Mouse (Mus musculus) adrenal gland, postnatal 25 days (tissue): ENCODE data around the gene A630023A22Rik. TPM values are rescaled to one million over a fixed set of nuclear protein-coding genes. Genes with fewer than 3 reads are reported as not detected.

Source experiments
- total RNA-seq: library from RNA; stranded (reverse); gene quantifications from 2 replicates; pipeline ENCODE4 v1.2.3, GENCODE M21; 2021

The A630023A22Rik gene
- total RNA-seq, 1 experiment from 2014 or later: not detected

Other genes starting within 250 kb of the A630023A22Rik start
- 10.4 and 10.8 TPM in 2 replicates for gene Gdf10, start 179.2 kb downstream of the A630023A22Rik start, total RNA-seq
- gene Gdf2, start 161.7 kb downstream of the A630023A22Rik start, total RNA-seq: not detected in 2 replicates
- gene Rbp3, start 148.8 kb downstream of the A630023A22Rik start, total RNA-seq: not detected in 2 replicates
- 0.12 TPM in 1 of 2 replicates, not detected in the other for gene Zfp488, start 124.0 kb downstream of the A630023A22Rik start, total RNA-seq
- gene Gm30083, start 87.6 kb downstream of the A630023A22Rik start, total RNA-seq: not detected in 2 replicates
- not detected in 2 replicates for gene Gm5460, start 86.0 kb downstream of the A630023A22Rik start, total RNA-seq
- gene Antxrl, start 50.0 kb downstream of the A630023A22Rik start, total RNA-seq: not detected in 2 replicates
- gene Anxa8, start 16.8 kb downstream of the A630023A22Rik start, total RNA-seq: 1.3 and 2.1 TPM in 2 replicates
- gene Npy4r, start 49.7 kb upstream of the A630023A22Rik start, total RNA-seq: 0.15 TPM in 1 of 2 replicates, not detected in the other
- 0.76 and 2.5 TPM in 2 replicates for gene Gprin2, start 98.9 kb upstream of the A630023A22Rik start, total RNA-seq
- gene Syt15, start 116.8 kb upstream of the A630023A22Rik start, total RNA-seq: 0.33 TPM in 1 of 2 replicates, not detected in the other
- 13.5 and 16.4 TPM in 2 replicates for gene Shld2, start 207.7 kb upstream of the A630023A22Rik start, total RNA-seq
- 148 and 181 TPM in 2 replicates for gene Glud1, start 208.0 kb upstream of the A630023A22Rik start, total RNA-seq